Mouse (Mus musculus) erythroblast, embryonic 14.5 days (primary cell): ENCODE measurements around the gene Poc1a.

Experiments
- GATA1 ChIP-seq: IDR thresholded peaks from 2 replicates; pipeline ENCODE4 v1.6.1; 2012; ENCODE audit warnings: low read length, inconsistent platforms, mixed read lengths
- TAL1 ChIP-seq: IDR thresholded peaks from 3 replicates; pipeline ENCODE4 v1.6.1; 2012; ENCODE audit warnings: low read length, inconsistent platforms, mixed read lengths

DNA sequence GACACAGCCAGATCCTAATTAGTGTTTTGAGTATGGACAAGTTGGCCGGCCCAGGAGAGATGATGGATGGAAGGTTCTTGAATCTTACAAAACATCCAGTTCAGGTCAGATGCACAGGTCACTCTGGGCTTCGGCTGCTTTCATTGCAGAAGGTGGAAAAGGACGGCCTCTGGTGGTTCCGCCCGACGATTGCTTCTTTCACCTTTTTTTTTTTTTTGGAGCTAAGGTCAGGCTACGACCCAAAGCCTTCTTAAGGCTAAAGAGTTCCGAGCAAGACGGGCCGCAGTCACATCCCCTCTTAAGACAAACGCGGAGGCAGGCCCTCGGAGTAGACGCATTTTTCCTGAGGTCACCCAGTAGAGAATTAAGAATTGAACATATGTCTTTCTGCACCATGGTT lies 475 bp upstream of the Poc1a start:
- TF ChIP-seq GATA1 = no peak
- TF ChIP-seq TAL1 = no peak
